Mouse (Mus musculus): ENCODE results near the gene Defb47. TPM values are rescaled to one million over a fixed set of nuclear protein-coding genes. Genes with fewer than 3 reads are reported as not detected.

Gene Defb47
- polyA plus RNA-seq, 1 experiment from 2014 or later = not detected

GRCm38 (mm10) chr14:63013082-63013481 is 15.2 kb downstream of the Defb47 start:
- Histone ChIP-seq H3K4me1 (replicated peaks) (no peaks in the 10 kb centered on the region), H3K4me3 (replicated peaks) (no peak overlapping the region), H3K9ac (no peak overlapping the region), H3K27me3 (replicated peaks) (no peaks in the 10 kb centered on the region), H3K27ac (no peak overlapping the region), H3K36me3 (no peaks in the 10 kb centered on the region), H3K4me2 (replicated peaks) (no peak overlapping the region), H3K9me3 (no peaks in the 10 kb centered on the region)
- 78% methylated on average over 4 of the region's 4 CpGs for WGBS
- no peak for ATAC-seq

DNA sequence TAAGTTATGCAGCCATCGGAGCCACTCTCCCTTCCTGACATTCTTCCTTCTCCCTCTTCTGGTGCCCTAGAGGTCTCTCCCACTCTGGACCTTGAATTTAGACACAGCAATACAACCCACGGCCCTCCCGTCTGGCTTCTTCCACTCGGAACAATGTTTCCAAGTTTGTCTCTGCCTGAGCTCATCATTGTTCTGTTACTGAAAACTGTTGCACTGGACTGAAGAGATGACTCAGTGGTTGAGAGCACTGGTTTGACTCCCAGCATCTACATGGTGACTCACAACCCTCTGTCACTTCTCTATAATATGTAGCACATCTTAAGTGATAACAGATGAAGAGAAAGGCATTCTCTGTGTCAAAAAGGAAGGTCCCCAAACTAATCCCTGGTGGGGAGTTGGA is 16.8 kb downstream of the Defb47 start:
- 86% methylated on average over 4 of the region's 4 CpGs for WGBS
- Histone ChIP-seq H3K4me3 (replicated peaks) (no peak overlapping the region), H3K36me3 (no peaks in the 10 kb centered on the region), H3K27me3 (replicated peaks) (no peaks in the 10 kb centered on the region), H3K27ac (no peak overlapping the region), H3K4me2 (replicated peaks) (no peak overlapping the region), H3K9ac (no peak overlapping the region), H3K9me3 (no peaks in the 10 kb centered on the region), H3K4me1 (replicated peaks) (no peaks in the 10 kb centered on the region)
- no peak for ATAC-seq

GRCm38 (mm10) chr14:63020524-63021156 is 22.8 kb downstream of the Defb47 start:
- no peaks in the 10 kb centered on the region for H3K9me3 ChIP-seq
- H3K4me3 ChIP-seq (replicated peaks) = no peak overlapping the region
- WGBS = 51% methylated on average over 6 of the region's 6 CpGs
- no peak for ATAC-seq
- H3K9ac ChIP-seq = no peak overlapping the region
- H3K4me1 ChIP-seq (replicated peaks) = no peaks in the 10 kb centered on the region
- H3K4me2 ChIP-seq (replicated peaks) = no peak overlapping the region
- H3K27me3 ChIP-seq (replicated peaks) = no peaks in the 10 kb centered on the region
- H3K27ac ChIP-seq = no peak overlapping the region
- H3K36me3 ChIP-seq = no peaks in the 10 kb centered on the region

- no peaks in the 10 kb centered on the region for H3K36me3 ChIP-seq
- no peak within 1 kb of the TSS for H3K9ac ChIP-seq
- H3K9me3 ChIP-seq = no peaks in the 10 kb centered on the region
- no peak within 1 kb of the TSS for H3K27ac ChIP-seq
- H3K4me1 ChIP-seq (replicated peaks) = no peaks in the 10 kb centered on the region
- H3K4me3 ChIP-seq (replicated peaks) = no peak within 1 kb of the TSS
- H3K27me3 ChIP-seq (replicated peaks) = no peaks in the 10 kb centered on the region
- 71% methylated on average over 3 of the region's 3 CpGs for WGBS
- ATAC-seq = no peak
- H3K4me2 ChIP-seq (replicated peaks) = no peak within 1 kb of the TSS
These were observed 48.8 kb downstream of the Defb47 start, which contains the start of gene Defb42 for GRCm38 (mm10) chr14:63046691-63047090. Defb42 (plus strand) TSS chr14:63046991.

GRCm38 (mm10) chr14:63049910-63050370 is 52.1 kb downstream of the Defb47 start, which contains the start of gene Defb30:
Defb30 (minus strand) TSS chr14:63049960.
- no peaks in the 10 kb centered on the region for H3K9me3 ChIP-seq
- WGBS = 72% methylated on average over 14 of the region's 14 CpGs
- no peak within 1 kb of the TSS for H3K27ac ChIP-seq
- no peak within 1 kb of the TSS for H3K4me3 ChIP-seq (replicated peaks)
- ATAC-seq = no peak
- H3K4me1 ChIP-seq (replicated peaks) = no peaks in the 10 kb centered on the region
- H3K27me3 ChIP-seq (replicated peaks) = no peaks in the 10 kb centered on the region
- no peak within 1 kb of the TSS for H3K9ac ChIP-seq
- no peaks in the 10 kb centered on the region for H3K36me3 ChIP-seq
- no peak within 1 kb of the TSS for H3K4me2 ChIP-seq (replicated peaks)

Other genes with a start within 250 kb of the Defb47 start
- 20.2 and 20.3 TPM in 2 replicates for gene Ints6, start 236.9 kb upstream of the Defb47 start, polyA plus RNA-seq (2015; fragmentation: Nextera tagmentation; extraction: Ambion mirVana)
- gene Wdfy2, start 160.4 kb upstream of the Defb47 start, polyA plus RNA-seq (2015; fragmentation: Nextera tagmentation; extraction: Ambion mirVana) = 4.0 and 4.2 TPM in 2 replicates
- not detected in 2 replicates for gene Defb48, start 13.6 kb upstream of the Defb47 start, polyA plus RNA-seq (2015; fragmentation: Nextera tagmentation; extraction: Ambion mirVana)
- gene Defb43, start 13.7 kb downstream of the Defb47 start, polyA plus RNA-seq (2015; fragmentation: Nextera tagmentation; extraction: Ambion mirVana) = not detected in 2 replicates
- gene Defb42, start 48.9 kb downstream of the Defb47 start, polyA plus RNA-seq (2015; fragmentation: Nextera tagmentation; extraction: Ambion mirVana) = 0.19 and 0.26 TPM in 2 replicates
- gene Defb30, start 51.9 kb downstream of the Defb47 start, polyA plus RNA-seq (2015; fragmentation: Nextera tagmentation; extraction: Ambion mirVana) = not detected in 2 replicates